Mouse (Mus musculus) adrenal gland, adult 2 months (tissue): ENCODE results near the gene Foxs1. TPM values are rescaled to one million over a fixed set of nuclear protein-coding genes. Genes with fewer than 3 reads are reported as not detected.
A peak's percentile ranks its signal among the peaks of the same experiment; 100 is the strongest.

ENCODE experiments used
- DNase-seq: peaks from one replicate; pipeline ENCODE4 v3.0.0; 2021
- long read RNA-seq: library from polyadenylated mRNA; stranded (forward); transcript quantifications from one replicate; pipeline ENCODE4 v2.0.0, GENCODE M21; 2021
- polyA plus RNA-seq: library from polyadenylated mRNA; depleted of rRNA; stranded (reverse); fragments of >200 nt; gene quantifications from 2 replicates; pipeline ENCODE4 v1.2.3, GENCODE M21; 2012; rRNA removed
- total RNA-seq, 2 experiments: library from RNA; stranded (reverse); gene quantifications; 2 replicates each; pipeline ENCODE4 v1.2.3; 2021

Gene Foxs1
- 1 to 10 TPM; 3.2 to 3.7 TPM for total RNA-seq
- 11.1 and 13.1 TPM in 2 replicates for polyA plus RNA-seq
- long read RNA-seq, partial matches to known transcripts, result 0 of 2 reads
- long read RNA-seq, other reads (novel, unspliced or antisense), result 0 of 2 reads

GRCm38 (mm10) chr2:152933048-152933447 is at the start of gene Foxs1:
Gene Foxs1, minus strand, starts transcription at chr2:152933208.
- DNase-seq, result peak; percentile 35

DNA sequence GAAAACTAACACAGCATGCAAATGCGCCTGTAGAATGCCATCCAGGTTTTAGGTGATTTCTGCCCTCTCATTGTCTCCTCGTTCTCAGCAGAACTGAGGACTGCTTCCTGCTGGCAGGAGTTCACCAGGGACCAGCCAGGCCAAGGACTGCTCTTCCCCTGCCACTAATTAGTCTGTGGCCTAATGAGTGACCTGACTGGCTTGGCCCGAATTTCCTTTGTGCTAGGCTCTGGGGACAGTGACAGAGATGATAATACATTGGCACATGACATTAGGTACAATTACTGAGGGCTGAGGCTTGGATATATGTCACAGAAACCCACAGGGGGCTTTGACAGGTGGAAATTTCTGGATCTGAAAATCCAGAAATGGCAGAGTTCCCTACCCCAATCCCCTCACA is 44.0 kb upstream of the Foxs1 start:
- DNase-seq, result no peak

DNA sequence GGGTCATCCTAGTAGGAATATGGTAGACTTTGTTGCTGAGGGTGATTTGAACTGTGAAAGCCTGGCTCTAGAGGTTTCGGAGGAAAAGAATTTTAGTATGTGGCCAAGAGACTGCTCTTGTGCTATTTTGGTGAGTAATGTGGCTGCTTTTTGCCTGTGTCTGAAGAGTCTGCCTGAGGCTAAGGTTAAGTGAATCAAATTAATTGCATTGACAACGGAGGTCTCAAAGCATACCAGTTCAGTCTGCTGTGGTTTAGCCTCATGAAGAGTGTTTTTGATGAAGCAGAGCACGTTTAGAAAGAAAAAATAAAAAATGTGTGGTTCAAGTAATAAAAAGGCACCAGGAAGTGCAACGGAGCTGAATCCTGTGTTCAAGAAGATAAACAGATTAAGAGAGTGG is 32.5 kb upstream of the Foxs1 start:
- DNase-seq, result no peak

DNA sequence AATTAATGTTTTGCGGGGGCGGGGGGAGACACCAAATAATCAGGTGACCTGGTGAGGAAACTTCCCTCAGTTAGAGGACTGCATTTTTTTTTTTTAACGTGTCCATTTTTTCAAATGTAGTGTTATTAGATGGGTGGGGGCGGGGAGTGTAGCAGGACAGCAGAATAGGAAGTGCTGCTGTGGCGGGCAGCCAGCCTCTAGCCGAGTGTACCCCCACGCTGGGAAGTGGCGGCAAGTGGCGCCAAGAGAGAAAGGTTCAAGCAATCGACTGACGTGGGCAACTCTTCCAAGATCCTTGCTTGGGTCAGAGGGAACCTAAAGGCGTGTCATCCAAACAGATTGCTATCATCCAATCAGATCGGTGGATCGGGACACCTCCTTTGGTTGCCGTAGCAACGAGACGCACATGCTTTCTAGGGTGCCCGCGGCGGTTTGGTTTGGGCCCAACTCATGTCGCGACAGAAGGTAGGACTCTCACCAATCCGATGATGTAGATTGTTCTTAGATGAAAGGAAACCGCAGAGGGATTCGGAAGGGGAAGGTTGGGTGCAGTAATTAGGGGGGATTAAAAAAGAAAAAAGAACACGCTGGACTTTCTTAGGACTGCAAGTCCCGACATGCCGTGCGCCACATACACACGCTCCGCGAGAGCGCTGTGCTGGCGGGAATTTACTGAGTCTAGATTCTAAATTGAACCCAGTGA is 29.2 kb upstream of the Foxs1 start, which contains the start of gene Ttll9:
Gene Ttll9 (plus strand): TSS at position 395 of the 703 bp plus-strand sequence.
- peak; percentile 88 for DNase-seq

DNA sequence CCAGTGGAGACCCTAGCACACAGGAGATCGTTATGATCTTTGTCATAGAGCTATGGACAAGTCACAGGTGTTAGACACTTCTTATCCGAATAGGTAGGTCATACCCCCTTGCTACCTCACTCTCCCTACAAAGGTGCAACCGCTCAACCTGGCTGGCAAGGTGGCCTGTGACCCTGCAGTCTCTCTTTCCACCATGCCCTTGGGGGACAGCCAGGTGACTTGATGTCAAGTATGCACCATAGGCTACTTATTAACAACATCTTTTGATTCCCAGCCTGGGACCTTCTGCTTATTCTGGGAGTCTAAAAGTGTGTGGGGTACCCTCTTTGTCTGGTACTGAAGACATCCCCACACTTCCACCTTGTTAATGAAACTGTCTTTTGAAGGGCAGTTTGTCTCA is 25.1 kb upstream of the Foxs1 start:
- DNase-seq, result no peak

DNA sequence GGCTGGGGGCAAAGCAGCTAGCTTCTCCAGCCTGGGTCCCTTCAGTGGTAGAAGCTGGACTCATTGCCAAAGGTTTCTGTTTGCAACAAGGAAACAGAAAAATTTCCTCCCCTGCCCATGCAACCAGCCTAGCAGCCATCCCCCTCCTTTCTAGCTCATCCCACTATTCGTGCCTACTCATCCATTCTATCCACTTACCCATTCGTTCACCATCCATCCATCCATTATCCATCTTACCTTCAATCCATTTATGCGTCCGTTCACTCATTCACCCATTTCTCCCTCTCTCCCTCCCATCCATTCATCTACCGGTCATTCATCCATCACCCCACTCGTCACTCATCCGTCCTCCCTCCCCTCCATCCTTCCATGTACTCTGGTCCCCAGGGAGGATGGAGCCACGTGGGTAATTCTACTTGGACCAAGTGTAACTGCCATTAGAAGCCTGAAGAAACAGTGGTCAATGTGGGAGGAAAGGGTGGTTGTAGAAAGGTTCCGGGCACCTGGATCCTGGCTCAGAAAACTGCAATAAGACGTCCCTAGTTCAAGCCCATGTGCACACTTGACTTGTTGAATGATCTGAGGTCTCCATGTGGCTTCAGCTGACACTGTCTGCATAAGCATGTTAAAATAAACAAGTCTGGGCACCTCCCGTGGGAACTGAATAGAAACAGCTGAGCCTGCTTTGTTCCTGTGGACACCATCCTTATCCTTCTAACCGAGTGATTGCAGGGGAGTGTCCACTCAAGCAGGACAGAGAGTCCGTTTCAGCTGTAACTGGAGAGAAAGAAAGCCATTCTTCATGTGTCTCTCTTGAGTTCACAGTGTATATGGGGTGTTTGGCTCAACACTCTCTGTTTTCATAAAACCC is 19.1 kb upstream of the Foxs1 start:
- DNase-seq, result no peak

DNA sequence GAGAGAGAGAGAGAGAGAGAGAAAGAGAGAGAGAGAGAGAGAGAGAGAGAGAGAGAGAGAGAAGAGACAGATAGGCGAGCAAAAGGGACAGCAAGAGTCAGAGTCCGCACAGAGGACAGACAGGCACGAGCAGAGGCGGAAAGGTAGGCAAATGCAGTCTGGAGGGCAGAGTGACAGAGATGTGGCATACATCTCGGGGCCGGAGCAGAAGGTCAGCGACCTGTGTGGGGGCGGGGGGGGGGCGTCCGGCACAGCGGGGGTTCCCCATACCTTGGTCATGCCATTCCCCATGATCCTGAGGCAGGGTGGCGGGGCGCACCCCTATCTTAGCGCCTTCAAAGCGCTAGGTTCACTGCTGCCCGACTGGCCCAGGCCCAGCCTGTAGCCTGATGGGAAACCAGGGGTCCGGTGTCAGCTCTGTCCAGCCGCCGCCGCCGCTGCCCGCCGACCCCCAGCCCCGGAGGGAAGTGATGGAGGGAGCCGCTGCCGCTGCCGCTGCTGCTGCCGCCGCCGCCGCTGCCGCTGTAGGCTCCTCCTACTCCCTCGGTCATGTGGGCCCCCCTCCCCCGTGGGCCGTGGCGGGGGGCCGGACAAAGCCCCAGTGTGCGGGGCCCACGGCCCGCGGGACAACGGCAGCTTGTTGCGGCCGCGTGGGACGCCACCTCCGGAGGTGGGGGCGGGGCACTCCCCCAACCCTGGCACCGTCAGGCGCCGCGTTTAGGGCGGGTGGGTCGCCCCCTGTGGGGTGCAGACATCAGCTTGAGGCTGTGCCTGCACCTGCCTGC is 18.2 kb upstream of the Foxs1 start, which contains the start of gene Dusp15:
Gene Dusp15 (minus strand): TSS at position 634 of the 785 bp plus-strand sequence.
- DNase-seq, result peak; percentile 56

- no peak for DNase-seq
Measured at GRCm38 (mm10) chr2:152950358-152951064, 17.5 kb upstream of the Foxs1 start.

GRCm38 (mm10) chr2:152948438-152949020 is 15.5 kb upstream of the Foxs1 start:
- DNase-seq, result no peak

- no peak for DNase-seq
Measured at GRCm38 (mm10) chr2:152947098-152947497, 14.1 kb upstream of the Foxs1 start.

DNA sequence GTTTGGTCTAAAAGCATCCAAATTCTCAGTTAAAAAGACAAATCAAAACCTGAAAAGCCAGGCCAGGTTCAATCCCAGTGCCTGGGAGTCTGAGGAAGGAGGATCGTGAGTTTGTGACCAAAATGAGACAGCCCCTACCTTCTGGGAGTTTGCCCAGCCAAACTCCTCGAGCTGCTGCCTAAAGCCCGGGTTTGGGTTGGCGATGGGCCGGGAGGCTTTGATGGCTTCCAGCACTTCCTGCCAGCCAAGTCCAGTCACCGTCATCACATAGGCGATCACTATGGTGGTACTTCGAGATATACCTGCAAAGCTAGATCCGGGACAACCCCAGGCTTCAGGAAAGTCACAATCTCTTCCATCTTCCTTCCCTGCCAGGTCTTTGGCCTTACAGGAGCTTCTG is 11.0 kb upstream of the Foxs1 start:
- no peak for DNase-seq

GRCm38 (mm10) chr2:152943568-152943967 is 10.6 kb upstream of the Foxs1 start:
- no peak for DNase-seq

GRCm38 (mm10) chr2:152942898-152943515 is 10.0 kb upstream of the Foxs1 start:
- peak; percentile 50 for DNase-seq

DNA sequence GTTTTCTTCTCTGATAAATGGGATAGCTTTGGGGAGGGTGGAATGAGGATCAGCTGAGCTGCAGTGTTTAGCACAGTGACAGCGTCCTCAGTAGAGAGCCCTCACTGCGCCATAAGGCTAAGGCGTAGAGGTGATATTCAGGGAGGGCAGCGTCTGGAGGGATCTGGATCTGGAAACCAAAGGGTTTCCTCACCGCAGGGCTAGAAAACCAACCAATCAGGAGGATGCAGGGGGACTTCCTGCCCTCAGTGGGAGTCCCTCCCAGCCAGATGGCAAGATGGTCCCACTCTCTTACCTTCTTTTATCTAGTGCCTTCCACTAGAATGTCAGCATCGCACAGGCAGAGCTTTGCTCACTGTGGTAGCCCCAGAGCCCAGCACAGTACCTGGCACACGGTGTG is 8.8 kb upstream of the Foxs1 start:
- no peak for DNase-seq

DNA sequence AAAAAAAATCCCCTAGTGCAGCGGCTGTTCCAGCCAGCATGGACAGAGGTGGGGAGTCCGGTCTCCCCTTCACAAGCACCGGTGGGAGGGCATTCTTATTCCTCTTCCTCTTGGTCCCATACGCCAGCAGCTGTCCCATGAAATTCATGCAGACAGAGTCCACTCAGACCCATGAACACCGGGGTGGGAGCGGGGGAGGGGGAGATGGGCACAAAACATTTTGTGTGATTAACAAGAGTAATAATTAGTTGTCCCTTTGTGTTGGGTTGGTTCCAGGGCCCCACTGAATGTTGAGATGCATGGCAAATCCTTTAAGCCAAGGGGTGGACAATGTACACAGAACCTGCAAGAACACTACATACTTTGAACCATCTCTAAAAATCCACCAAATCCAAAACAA is 8.1 kb upstream of the Foxs1 start:
- no peak for DNase-seq

DNA sequence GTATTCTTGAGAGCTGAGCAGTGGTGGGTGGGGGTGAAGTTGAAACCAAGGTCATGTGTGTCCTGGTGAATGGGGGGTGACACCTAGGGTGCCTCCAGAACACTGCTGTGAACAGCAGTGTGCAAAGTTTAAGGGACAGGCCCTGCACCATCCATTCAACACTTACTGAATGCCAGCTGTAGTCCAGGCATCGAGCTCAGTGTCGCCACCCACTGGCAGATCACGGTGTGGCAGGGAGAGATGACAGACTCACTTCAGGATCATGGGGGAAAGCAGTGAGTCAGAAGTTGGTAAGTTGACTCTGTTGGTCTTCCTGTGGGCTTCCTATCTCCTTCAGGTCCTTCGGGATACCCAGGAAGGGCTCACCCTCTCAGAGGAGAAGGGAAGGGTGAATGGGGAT is 6.8 kb upstream of the Foxs1 start:
- DNase-seq, result peak; percentile 48

- DNase-seq, result peak; percentile 75
Measured at GRCm38 (mm10) chr2:152933614-152934013, 606 bp upstream of the Foxs1 start.

- no peak for DNase-seq
Measured at GRCm38 (mm10) chr2:152931456-152932160, 1.4 kb downstream of the Foxs1 start.

DNA sequence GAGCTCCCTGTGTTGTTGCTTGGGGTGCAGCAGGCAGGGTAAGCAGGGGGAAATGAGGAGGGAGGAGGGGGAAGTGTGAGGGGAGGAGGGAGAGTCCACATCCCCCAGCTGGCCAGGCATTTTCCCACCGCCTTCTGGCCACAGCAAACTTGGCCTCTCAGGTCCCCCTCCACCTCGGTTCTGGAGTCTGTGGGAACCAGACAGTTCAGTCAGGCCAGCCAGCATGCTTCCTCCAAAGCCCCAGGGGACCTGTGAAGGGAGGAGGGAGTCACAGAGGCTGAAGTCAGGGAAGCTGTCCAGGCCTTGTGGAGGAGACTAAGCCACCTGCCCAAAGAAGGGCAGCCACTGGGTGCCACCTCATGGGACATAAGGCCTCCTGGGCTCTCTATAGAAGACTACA is 2.7 kb downstream of the Foxs1 start:
- DNase-seq, result no peak

DNA sequence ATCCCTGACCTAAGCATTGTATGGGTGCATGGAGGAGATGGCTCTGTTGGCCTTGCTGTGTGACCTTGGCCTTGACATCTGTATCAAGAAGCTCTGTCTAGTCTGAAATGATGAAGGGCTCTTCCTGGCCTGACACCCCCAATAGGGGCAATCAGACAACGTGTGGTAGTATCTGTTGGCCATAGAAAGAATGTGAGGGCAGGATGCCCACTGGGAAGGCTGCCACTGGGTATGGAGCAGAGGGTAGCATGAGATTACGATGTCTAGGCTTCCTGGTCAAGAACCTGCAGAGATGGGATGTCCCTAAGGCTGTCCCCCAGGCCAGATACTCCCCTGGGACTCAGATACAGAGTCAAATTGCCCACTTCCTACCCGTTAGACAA is 4.0 kb downstream of the Foxs1 start:
- no peak for DNase-seq
